12 mouse cellular contexts compared by ENCODE assay signal in genomic region chr1:59321076-59321879, GRCm38 (mm10).
DNase-seq lines count a peak whose midpoint lies in the region; ATAC-seq lines count a peak whose summit lies in the region.
"Had no signal": no experiment of that assay in that cellular context is flagged by ENCODE, and none has a peak within 500 bp of the region (broad histone marks: within the 10 kb centered on the region; RNA-seq: fewer than 3 reads in every experiment).

No protein-coding gene starts in this region.

- no peak for ATAC-seq in hindbrain, embryonic 16.5 days
- no peak for ATAC-seq in lung, embryonic 15.5 days (ENCODE audit: borderline replicate concordance, extremely low read depth, low FRiP score, low TSS enrichment)
- ATAC-seq in liver, embryonic 12.5 days: no peak
- 0 out of 2 replicates have a peak, but pooled peaks have one; percentile 25 for ATAC-seq in stomach, embryonic 16.5 days (ENCODE audit: insufficient read depth, low FRiP score)

- DNase-seq in hindbrain, embryonic 10.5 days (ENCODE audit: low spot score): no peak
- no peak for DNase-seq in lung, postnatal 10 days
- no peak for DNase-seq in thymus, postnatal 25 days
- DNase-seq in urinary bladder, postnatal 25 days (ENCODE audit: low spot score): no peak
- DNase-seq: B cell, adult 2 months; cerebellum, postnatal 14 days; heart, postnatal 14 days had no signal

- H3K4me3 ChIP-seq in hindbrain, embryonic 10.5 days: no peak overlapping the region
- no peak overlapping the region for H3K4me3 ChIP-seq in hindbrain, embryonic 16.5 days (ENCODE audit: low read length)
- H3K4me3 ChIP-seq in lung, embryonic 15.5 days: no peak overlapping the region
- no peak overlapping the region for H3K4me3 ChIP-seq in liver, embryonic 12.5 days
- no peak overlapping the region for H3K4me3 ChIP-seq in stomach, embryonic 16.5 days (replicated peaks; ENCODE audit: low read length)

- 79% methylated on average over 9 of the region's 9 CpGs for WGBS in hindbrain, embryonic 10.5 days
- WGBS in hindbrain, embryonic 16.5 days: 78% methylated on average over 9 of the region's 9 CpGs
- 42% methylated on average over 9 of the region's 9 CpGs for WGBS in lung, embryonic 15.5 days
- WGBS in liver, embryonic 12.5 days (ENCODE audit: insufficient replicate concordance): 31% methylated on average over 9 of the region's 9 CpGs
- WGBS in stomach, embryonic 16.5 days: 44% methylated on average over 9 of the region's 9 CpGs

- H3K9ac ChIP-seq in hindbrain, embryonic 16.5 days (ENCODE audit: low read depth, low read length): no peak overlapping the region
- no peak overlapping the region for H3K9ac ChIP-seq in lung, embryonic 15.5 days
- H3K9ac ChIP-seq in liver, embryonic 12.5 days: no peak overlapping the region
- H3K9ac ChIP-seq in stomach, embryonic 16.5 days (ENCODE audit: low read length): no peak overlapping the region

- no peaks in the 10 kb centered on the region for H3K36me3 ChIP-seq in hindbrain, embryonic 10.5 days
- no peaks in the 10 kb centered on the region for H3K36me3 ChIP-seq in hindbrain, embryonic 16.5 days (ENCODE audit: control insufficient read depth, insufficient read depth, low read length)
- H3K36me3 ChIP-seq in lung, embryonic 15.5 days: no peaks in the 10 kb centered on the region
- no peaks in the 10 kb centered on the region for H3K36me3 ChIP-seq in liver, embryonic 12.5 days
- no peaks in the 10 kb centered on the region for H3K36me3 ChIP-seq in stomach, embryonic 16.5 days (ENCODE audit: control insufficient read depth, insufficient read depth, low read length)
- H3K36me3 ChIP-seq: G1E had no signal

- H3K4me1 ChIP-seq in hindbrain, embryonic 10.5 days (replicated peaks): peaks cover 49% of the 10 kb centered on the region
- peaks cover 2% of the 10 kb centered on the region; the same call in 1 of the 2 replicates for H3K4me1 ChIP-seq in hindbrain, embryonic 16.5 days (ENCODE audit: control insufficient read depth, insufficient read depth, low read depth, low read length)
- peaks cover 24% of the 10 kb centered on the region for H3K4me1 ChIP-seq in lung, embryonic 15.5 days
- H3K4me1 ChIP-seq in liver, embryonic 12.5 days: peaks cover 24% of the 10 kb centered on the region
- peaks cover 18% of the 10 kb centered on the region for H3K4me1 ChIP-seq in stomach, embryonic 16.5 days (ENCODE audit: control insufficient read depth, insufficient read depth, low read length)

- H3K9me3 ChIP-seq in hindbrain, embryonic 10.5 days: 0 out of 2 replicates have a peak, but pooled peaks cover 5% of the 10 kb centered on the region
- no peaks in the 10 kb centered on the region for H3K9me3 ChIP-seq in hindbrain, embryonic 16.5 days (ENCODE audit: control insufficient read depth, low read length)
- no peaks in the 10 kb centered on the region for H3K9me3 ChIP-seq in lung, embryonic 15.5 days
- no peaks in the 10 kb centered on the region for H3K9me3 ChIP-seq in liver, embryonic 12.5 days (replicated peaks)
- no peaks in the 10 kb centered on the region for H3K9me3 ChIP-seq in stomach, embryonic 16.5 days (replicated peaks; ENCODE audit: control insufficient read depth, low read length)

- H3K4me2 ChIP-seq in hindbrain, embryonic 16.5 days (ENCODE audit: low read length): no peak overlapping the region
- H3K4me2 ChIP-seq in lung, embryonic 15.5 days: no peak overlapping the region
- no peak overlapping the region for H3K4me2 ChIP-seq in liver, embryonic 12.5 days
- no peak overlapping the region for H3K4me2 ChIP-seq in stomach, embryonic 16.5 days (ENCODE audit: low read depth, low read length)

- H3K27ac ChIP-seq in hindbrain, embryonic 10.5 days: peak overlapping the region; percentile 70
- no peak overlapping the region for H3K27ac ChIP-seq in hindbrain, embryonic 16.5 days (ENCODE audit: low read depth, low read length)
- H3K27ac ChIP-seq in lung, embryonic 15.5 days: peak overlapping the region; percentile 65
- H3K27ac ChIP-seq in liver, embryonic 12.5 days: peak overlapping the region; percentile 54; the same call in 1 of the 2 replicates
- H3K27ac ChIP-seq in stomach, embryonic 16.5 days (ENCODE audit: low read length): no peak overlapping the region

- H3K27me3 ChIP-seq in hindbrain, embryonic 10.5 days (ENCODE audit: insufficient read depth, poor library complexity, severe bottlenecking): peaks cover 30% of the 10 kb centered on the region
- no peaks in the 10 kb centered on the region for H3K27me3 ChIP-seq in hindbrain, embryonic 16.5 days (replicated peaks; ENCODE audit: control insufficient read depth, insufficient read depth, low read length)
- H3K27me3 ChIP-seq in lung, embryonic 15.5 days: no peaks in the 10 kb centered on the region
- no peaks in the 10 kb centered on the region for H3K27me3 ChIP-seq in liver, embryonic 12.5 days (replicated peaks)
- no peaks in the 10 kb centered on the region for H3K27me3 ChIP-seq in stomach, embryonic 16.5 days (ENCODE audit: control insufficient read depth, insufficient read depth, low read length)

Comparison
In these comparisons a context has a peak if more than half of its experiments do, and no peak if none do; other contexts are left out.
1. H3K27ac ChIP-seq: peak in hindbrain, embryonic 10.5 days (single experiment), lung, embryonic 15.5 days (single experiment) and liver, embryonic 12.5 days (single experiment); none in hindbrain, embryonic 16.5 days (single experiment) and stomach, embryonic 16.5 days (single experiment).